Mouse (Mus musculus): ENCODE data around the gene Cldn3.

The Cldn3 gene

GRCm38 (mm10) chr5:134965852-134966821, 19.9 kb upstream of the Cldn3 start:
- peak; percentile 65 to 71 for DNase-seq

- no peak for DNase-seq
These were observed 18.7 kb upstream of the Cldn3 start for GRCm38 (mm10) chr5:134967164-134967944.

GRCm38 (mm10) chr5:134970671-134971070, 15.3 kb upstream of the Cldn3 start:
- DNase-seq: no peak

GRCm38 (mm10) chr5:134973081-134973480, 12.9 kb upstream of the Cldn3 start:
- no peak for DNase-seq

- DNase-seq: no peak
These were observed 12.5 kb upstream of the Cldn3 start for GRCm38 (mm10) chr5:134973526-134973925.

- DNase-seq: no peak
These were observed 11.7 kb upstream of the Cldn3 start for GRCm38 (mm10) chr5:134974294-134974693.

GRCm38 (mm10) chr5:134974921-134975320, 11.1 kb upstream of the Cldn3 start:
- DNase-seq: no peak

- no peak for DNase-seq
These were observed 9.8 kb upstream of the Cldn3 start for GRCm38 (mm10) chr5:134976164-134976563.

- DNase-seq: no peak
These were observed 9.3 kb upstream of the Cldn3 start for GRCm38 (mm10) chr5:134976577-134977250.

GRCm38 (mm10) chr5:134977837-134978236, 8.2 kb upstream of the Cldn3 start:
- no peak for DNase-seq

GRCm38 (mm10) chr5:134981149-134981548, 4.9 kb upstream of the Cldn3 start:
- no peak for DNase-seq

- DNase-seq: no peak
These were observed 2.9 kb upstream of the Cldn3 start for GRCm38 (mm10) chr5:134983111-134983510.

GRCm38 (mm10) chr5:134983771-134984170, 2.2 kb upstream of the Cldn3 start:
- peak in 1 of 2 experiments; percentile 22 for DNase-seq

GRCm38 (mm10) chr5:134986298-134987268, 569 bp downstream of the Cldn3 start:
- peak; percentile 80 to 81 for DNase-seq

GRCm38 (mm10) chr5:134989166-134989565, 3.2 kb downstream of the Cldn3 start:
- no peak for DNase-seq

GRCm38 (mm10) chr5:134989741-134990140, 3.7 kb downstream of the Cldn3 start:
- no peak for DNase-seq

- DNase-seq: peak in 1 of 2 experiments; percentile 39
These were observed 6.6 kb downstream of the Cldn3 start for GRCm38 (mm10) chr5:134992566-134992965.

- peak; percentile 54 to 62 for DNase-seq
These were observed 12.3 kb downstream of the Cldn3 start for GRCm38 (mm10) chr5:134998359-134998758.

- no peak for DNase-seq
These were observed 13.8 kb downstream of the Cldn3 start for GRCm38 (mm10) chr5:134999797-135000196.

GRCm38 (mm10) chr5:135000751-135001150, 14.7 kb downstream of the Cldn3 start:
- peak; percentile 34 to 37 for DNase-seq

GRCm38 (mm10) chr5:135001309-135001708, 15.3 kb downstream of the Cldn3 start:
- DNase-seq: peak; percentile 83

- DNase-seq: no peak
These were observed 16.1 kb downstream of the Cldn3 start for GRCm38 (mm10) chr5:135002151-135002550.
